Mouse (Mus musculus) brain, adult 10 weeks (tissue): ENCODE measurements around the gene Cby1. TPM values are rescaled to one million over a fixed set of nuclear protein-coding genes. Genes with fewer than 3 reads are reported as not detected.

Source experiments
- polyA plus RNA-seq: library from polyadenylated mRNA; stranded (reverse); fragments of 350-450 nt; fragmentation: Illumina TruSeq; extraction: RNeasy Lipid Tissue Mini Kit (QIAGEN cat#74804); gene quantifications from one replicate; pipeline ENCODE4 v1.2.3, GENCODE M21; 2015; ENCODE audit warnings: low read depth, low replicate concordance

Cby1 gene
- polyA plus RNA-seq, result 78.2 TPM

DNA sequence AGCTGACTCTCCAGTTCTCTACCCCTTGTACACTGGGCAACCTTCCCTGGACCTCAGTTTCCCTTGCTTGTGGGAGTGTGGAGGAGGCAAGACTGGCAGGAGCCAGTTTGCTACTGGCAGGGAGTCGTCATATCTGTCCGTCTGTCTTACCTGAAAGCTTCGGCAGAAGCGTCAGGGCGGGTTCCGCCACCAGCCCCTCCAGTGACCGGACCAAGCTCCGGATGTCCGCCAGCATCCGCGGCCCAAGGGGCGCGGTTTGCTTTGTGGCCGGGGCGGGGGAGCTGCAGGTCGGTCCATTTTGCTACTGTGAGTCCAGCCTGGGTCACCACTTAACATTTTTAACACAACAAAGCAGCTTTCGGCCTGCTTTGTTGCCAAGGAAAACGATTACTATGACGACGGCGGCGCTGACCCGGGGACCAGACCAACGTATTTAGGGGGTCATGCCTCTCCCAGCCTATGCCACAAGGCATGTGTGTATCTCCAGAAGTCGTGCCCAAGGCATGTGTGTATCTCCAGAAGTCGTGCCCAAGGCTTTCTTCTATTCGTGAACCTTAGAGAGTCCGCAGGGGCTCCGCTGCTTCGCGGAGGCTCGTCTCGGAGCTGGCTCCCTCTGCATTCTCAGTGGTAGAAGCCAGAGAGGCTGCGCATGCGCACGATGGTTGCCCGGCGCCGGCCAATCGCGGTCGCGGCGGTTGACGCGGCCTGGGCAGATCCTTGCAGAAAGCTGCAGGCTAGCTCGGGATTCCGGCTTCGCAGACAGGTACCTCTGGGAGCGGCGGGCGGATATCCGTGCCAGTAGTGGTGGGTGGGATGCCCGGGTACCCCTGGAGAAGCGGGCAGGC, at the start of gene Cby1, which contains the start of gene Fam227a:
Gene Cby1, plus strand, starts transcription at position 669 of the 845 bp plus-strand sequence.
Gene Fam227a, minus strand, starts transcription at position 426 of the 845 bp plus-strand sequence.

DNA sequence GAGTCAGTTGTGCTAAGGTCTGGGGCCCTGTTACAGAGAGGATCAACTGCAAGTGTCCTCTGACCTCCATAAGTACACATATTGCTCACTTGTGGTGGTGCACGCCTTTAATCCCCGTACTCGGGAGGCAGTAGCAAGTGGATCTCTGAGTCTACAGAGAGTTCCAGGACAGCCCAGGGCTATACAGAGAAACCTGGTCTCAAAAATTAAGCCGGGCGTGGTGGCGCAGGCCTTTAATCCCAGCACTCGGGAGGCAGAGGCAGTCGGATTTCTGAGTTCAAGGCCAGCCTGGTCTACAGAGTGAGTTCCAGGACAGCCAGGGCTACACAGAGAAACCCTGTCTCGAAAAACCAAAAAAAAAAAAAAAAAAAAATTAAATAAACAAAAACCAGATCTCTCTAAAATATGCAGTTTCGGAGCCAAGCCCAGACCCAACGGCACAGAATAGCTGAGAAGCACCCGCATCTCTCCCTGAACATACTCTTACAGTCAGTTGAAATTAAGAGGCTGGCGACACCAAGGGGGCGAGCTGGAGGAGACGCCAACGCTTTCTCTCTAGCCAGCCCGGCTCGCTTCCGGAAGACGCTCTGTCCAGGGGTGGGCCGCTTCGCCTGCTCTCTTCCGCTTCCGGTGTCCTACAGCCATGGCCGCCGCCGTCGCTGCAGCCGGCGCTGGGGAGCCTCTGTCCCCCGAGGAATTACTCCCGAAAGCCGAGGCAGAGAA, 11.4 kb downstream of the Cby1 start, which contains the start of gene Tomm22:
Gene Tomm22, plus strand, starts transcription at position 613 of the 723 bp plus-strand sequence.

DNA sequence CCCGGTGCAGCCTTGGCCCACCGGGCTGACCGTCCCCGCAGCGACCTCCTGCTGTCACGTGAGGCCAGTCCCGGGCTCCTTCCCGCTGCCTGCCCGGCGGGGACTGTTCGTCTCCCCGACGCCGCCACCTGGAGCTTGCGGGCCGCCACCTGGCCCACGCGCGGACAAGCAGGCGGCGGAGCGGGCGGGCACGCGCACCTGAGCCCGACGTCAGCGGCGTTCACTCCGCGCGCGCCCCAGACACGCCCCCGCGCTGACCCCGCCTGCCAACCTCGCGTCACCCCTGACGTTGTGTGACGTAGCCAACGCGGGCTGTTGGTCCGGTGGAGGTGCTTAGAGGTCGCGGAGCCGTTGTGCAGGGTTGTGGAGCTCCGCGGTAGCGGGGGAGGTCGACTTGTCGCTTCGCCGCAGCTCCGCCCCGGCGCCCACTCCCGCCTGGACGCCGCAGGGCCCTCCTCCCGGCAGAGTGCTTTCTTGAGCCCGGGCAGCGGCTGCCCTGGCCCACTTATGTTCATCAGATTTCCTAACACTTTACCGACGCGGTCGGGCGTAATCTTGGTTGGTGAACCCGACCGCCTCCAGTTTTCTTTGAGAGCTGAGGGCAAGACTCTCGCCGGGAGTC, 28.8 kb downstream of the Cby1 start, which contains the start of gene Josd1:
Gene Josd1, minus strand, starts transcription at position 274 of the 622 bp plus-strand sequence.

DNA sequence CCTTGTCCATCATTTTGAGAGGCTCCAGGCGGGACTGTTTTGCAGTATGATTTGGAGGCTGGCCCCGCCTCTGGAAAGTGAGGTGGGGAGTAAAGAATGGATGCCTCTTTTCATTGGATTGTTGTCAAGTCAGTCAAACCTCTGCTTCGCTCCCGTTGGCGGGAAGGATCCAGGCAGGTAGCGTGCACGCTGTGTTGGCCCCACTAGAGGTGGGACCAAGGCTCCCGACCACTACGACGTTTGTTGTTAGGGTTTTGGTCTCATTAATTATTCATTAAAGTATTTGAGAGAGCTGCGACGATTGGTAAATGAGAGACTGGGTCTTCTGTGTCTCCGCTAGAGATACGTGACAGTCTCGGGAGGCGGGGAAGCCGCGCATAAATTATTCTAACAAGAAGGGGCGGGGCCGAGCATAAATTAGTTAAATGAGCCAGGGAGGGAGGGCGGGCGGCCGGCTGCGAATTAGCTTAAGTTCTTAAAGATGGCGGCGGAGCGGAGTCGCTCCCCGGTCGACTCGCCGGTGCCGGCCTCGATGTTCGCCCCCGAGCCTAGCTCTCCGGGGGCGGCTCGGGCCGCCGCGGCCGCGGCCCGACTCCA, 31.5 kb downstream of the Cby1 start, which contains the start of gene Gtpbp1:
Gene Gtpbp1, plus strand, starts transcription at position 420 of the 597 bp plus-strand sequence.

Other genes with a start within 250 kb of the Cby1 start
- 108 TPM for gene Csnk1e, start 203.6 kb upstream of the Cby1 start, polyA plus RNA-seq
- gene Kcnj4, start 154.0 kb upstream of the Cby1 start, polyA plus RNA-seq, result 90.4 TPM
- gene Kdelr3, start 142.8 kb upstream of the Cby1 start, polyA plus RNA-seq, result 2.2 TPM
- 250 TPM for gene Ddx17, start 112.5 kb upstream of the Cby1 start, polyA plus RNA-seq
- 1.7 TPM for gene Dmc1, start 54.1 kb upstream of the Cby1 start, polyA plus RNA-seq
- gene Fam227a, start 243 bp upstream of the Cby1 start, polyA plus RNA-seq, result 9.6 TPM
- gene Tomm22, start 11.7 kb downstream of the Cby1 start, polyA plus RNA-seq, result 171 TPM
- gene Josd1, start 28.7 kb downstream of the Cby1 start, polyA plus RNA-seq, result 63.9 TPM
- 36.9 TPM for gene Gtpbp1, start 31.6 kb downstream of the Cby1 start, polyA plus RNA-seq
- 36.8 TPM for gene Sun2, start 83.3 kb downstream of the Cby1 start, polyA plus RNA-seq
- 61.1 TPM for gene Dnal4, start 118.7 kb downstream of the Cby1 start, polyA plus RNA-seq
- gene Nptxr, start 145.6 kb downstream of the Cby1 start, polyA plus RNA-seq, result 308 TPM
- gene Npcd, start 175.0 kb downstream of the Cby1 start, polyA plus RNA-seq, result 1.3 TPM
- gene Cbx6, start 175.5 kb downstream of the Cby1 start, polyA plus RNA-seq, result 200 TPM
- gene Apobec3, start 232.5 kb downstream of the Cby1 start, polyA plus RNA-seq, result 3.8 TPM